Mouse (Mus musculus) cortical plate, adult 2 months (tissue): ENCODE measurements around the gene Mms19. TPM values are rescaled to one million over a fixed set of nuclear protein-coding genes. Genes with fewer than 3 reads are reported as not detected.
A peak's percentile ranks its signal among the peaks of the same experiment; 100 is the strongest.

Experiments
- H3K27ac ChIP-seq: fragments of 200-500 bp; 2 replicates; pipeline ENCODE4 v1.5.1; 2012; ENCODE audit warnings: low read length, control low read depth, inconsistent platforms; ENCODE audit not compliant: insufficient read depth
- H3K4me1 ChIP-seq: fragments of 200-500 bp; 2 replicates; pipeline ENCODE4 v1.6.1; 2011; ENCODE audit warnings: low read length; ENCODE audit not compliant: control insufficient read depth, insufficient read depth
- H3K4me3 ChIP-seq: fragments of 200-500 bp; 2 replicates; pipeline ENCODE4 v1.5.1; 2011; ENCODE audit warnings: mild to moderate bottlenecking, low read length, control low read depth; ENCODE audit not compliant: insufficient read depth
- CTCF ChIP-seq: fragments of 200-500 bp; IDR thresholded peaks from 2 replicates; pipeline ENCODE4 v1.5.1; 2011; ENCODE audit warnings: mild to moderate bottlenecking, control low read depth, low read length; ENCODE audit not compliant: insufficient read depth; ENCODE audit errors: extremely low read depth
- POLR2A ChIP-seq: fragments of 200-500 bp; IDR thresholded peaks from 2 replicates; pipeline ENCODE4 v1.6.1; 2011; ENCODE audit warnings: mild to moderate bottlenecking, low read length, control low read depth; ENCODE audit not compliant: insufficient read depth; ENCODE audit errors: extremely low read depth
- polyA plus RNA-seq: library from polyadenylated mRNA; depleted of rRNA; stranded (reverse); fragments of >200 nt; gene quantifications from 2 replicates; pipeline ENCODE4 v1.2.3, GENCODE M21; 2012; rRNA removed

The Mms19 gene
- polyA plus RNA-seq, 1 experiment = 44.3 TPM

DNA sequence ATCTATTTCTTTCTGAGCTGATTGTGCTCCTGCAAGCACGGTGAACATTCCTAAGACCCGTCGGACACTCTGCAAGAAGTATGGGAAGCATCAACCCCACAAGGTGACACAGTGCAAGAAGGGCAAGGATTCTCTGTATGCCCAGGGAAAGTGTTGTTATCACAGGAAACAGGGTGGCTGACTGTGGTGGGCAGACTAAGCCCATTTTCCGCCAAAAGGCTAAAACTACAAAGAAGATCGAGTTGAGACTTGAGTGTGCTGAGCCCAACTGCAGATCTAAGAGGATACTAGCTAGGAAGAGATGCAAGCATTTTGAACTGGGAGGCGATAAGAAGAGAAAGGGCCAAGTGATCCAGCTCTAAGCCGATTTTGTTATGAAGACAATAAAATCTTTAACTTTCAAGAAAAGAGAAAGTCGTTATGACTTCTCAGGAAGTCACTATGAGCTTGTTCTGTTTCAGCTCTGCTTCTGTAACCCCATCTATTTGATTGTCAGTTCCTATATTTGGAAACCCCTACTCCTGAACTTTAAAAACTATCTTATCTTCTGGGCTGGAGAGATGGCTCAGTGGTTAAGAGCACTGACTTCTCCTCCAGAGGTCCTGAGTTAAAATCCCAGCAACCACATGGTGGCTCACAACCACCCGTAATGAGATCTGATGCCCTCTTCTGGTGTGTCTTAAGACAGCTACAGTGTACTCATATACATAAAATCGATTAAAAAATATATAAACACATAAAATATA lies 77.9 kb downstream of the Mms19 start:
- Histone ChIP-seq H3K4me1 (no peaks in the 10 kb centered on the region), H3K27ac (no peak overlapping the region), H3K4me3 (no peak overlapping the region)
- no peak for TF ChIP-seq POLR2A
- no peak for TF ChIP-seq CTCF

DNA sequence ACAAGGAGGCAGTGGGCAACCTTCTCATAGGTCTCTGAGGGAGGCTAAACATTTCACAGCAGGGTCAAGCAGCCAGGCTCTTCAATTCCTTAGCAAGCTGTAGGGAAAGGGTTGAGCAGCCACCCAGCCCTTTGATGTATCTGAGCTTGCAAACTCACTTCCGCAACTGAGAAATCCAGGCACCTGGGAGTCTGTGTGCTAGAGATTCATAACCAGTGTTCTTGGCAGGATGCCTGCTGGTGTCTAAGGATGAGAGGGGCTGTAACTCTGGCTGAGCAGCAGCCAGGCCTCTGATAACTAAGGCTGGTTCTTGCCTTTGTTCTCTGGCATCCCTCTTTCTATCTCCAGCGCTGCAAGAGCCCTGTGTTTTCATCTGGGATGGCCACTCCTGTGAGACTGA lies 79.3 kb downstream of the Mms19 start:
- no peak for TF ChIP-seq CTCF
- no peak for TF ChIP-seq POLR2A
- H3K27ac ChIP-seq = no peak overlapping the region

DNA sequence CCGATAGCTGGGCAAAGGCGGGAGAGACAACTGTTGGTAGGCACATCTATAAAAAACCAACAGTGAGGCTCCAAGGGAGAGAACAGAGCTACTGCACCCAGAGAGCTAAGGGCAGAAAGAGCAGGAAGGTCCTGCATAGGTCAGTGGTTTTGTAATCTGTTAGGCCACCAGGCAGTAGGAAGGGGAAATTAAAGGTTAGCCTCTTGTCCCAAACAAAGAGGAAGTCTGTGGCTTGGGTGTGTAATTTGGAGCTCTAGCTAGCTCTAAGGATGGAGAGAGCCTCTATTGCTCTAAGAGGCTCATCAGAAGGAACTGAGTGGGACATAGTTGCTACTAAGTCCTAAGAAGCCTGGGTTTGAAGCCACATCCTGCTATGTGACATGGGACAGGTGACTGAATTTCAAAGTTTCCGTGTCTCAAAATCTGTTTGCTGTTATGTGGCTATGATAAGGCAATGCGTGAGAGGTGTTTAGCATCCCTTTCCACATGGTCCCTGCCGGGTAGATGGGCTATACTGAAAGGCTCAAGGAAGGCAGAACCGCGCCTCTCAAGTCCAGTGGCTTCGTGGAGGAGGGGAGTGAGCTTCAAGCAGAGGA lies 80.4 kb downstream of the Mms19 start:
- no peak overlapping the region for H3K27ac ChIP-seq
- H3K4me3 ChIP-seq = no peak overlapping the region
- no peaks in the 10 kb centered on the region for H3K4me1 ChIP-seq
- TF ChIP-seq CTCF (no peak), POLR2A (no peak)

More for the DNA sequence above, 79.3 kb downstream of the Mms19 start:
- Histone ChIP-seq H3K4me1 (no peaks in the 10 kb centered on the region), H3K4me3 (no peak overlapping the region)

DNA sequence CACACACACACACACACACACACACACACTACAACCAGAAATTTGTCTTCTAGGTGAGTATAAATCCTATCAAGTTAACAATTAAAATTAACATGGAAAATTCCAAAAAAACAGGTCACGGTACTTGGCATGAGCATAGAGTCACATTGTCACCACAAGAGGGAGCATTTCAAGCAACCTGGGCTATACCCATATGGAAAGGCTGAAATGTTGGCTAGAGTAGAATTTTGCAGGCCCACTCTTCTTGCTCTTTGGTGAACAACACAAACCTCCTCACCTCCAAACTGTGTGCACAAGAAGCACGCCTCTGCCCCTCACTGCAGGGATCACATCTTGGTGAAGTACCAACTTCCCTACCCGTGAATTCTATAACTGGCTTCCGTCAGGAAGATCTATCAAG lies 82.1 kb downstream of the Mms19 start:
- no peak overlapping the region for H3K27ac ChIP-seq
- no peak overlapping the region for H3K4me3 ChIP-seq
- no peaks in the 10 kb centered on the region for H3K4me1 ChIP-seq
- TF ChIP-seq POLR2A (no peak), CTCF (peak; percentile 36; the same call in 1 of the 2 replicates)

DNA sequence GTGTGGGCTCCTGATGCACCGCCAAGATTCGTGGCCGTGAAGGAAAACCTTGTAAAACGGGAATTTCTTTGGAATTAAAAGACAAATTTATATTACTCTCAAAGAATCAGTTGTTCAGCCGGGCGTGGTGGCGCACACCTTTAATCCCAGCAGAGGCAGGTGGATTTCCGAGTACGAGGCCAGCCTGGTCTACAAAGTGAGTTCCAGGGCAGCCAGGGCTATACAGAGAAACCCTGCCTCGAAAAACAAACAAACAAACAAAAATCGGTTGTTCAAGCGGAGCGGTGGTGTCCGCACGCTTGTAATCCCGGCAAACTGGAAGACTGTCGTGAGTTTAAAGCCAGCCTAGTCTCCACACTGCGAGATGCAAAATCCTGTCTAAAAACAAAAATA lies 84.6 kb downstream of the Mms19 start:
- Histone ChIP-seq H3K4me1 (no peaks in the 10 kb centered on the region), H3K4me3 (peak overlapping the region; percentile 64), H3K27ac (no peak overlapping the region)
- TF ChIP-seq CTCF = no peak
- TF ChIP-seq POLR2A = no peak

DNA sequence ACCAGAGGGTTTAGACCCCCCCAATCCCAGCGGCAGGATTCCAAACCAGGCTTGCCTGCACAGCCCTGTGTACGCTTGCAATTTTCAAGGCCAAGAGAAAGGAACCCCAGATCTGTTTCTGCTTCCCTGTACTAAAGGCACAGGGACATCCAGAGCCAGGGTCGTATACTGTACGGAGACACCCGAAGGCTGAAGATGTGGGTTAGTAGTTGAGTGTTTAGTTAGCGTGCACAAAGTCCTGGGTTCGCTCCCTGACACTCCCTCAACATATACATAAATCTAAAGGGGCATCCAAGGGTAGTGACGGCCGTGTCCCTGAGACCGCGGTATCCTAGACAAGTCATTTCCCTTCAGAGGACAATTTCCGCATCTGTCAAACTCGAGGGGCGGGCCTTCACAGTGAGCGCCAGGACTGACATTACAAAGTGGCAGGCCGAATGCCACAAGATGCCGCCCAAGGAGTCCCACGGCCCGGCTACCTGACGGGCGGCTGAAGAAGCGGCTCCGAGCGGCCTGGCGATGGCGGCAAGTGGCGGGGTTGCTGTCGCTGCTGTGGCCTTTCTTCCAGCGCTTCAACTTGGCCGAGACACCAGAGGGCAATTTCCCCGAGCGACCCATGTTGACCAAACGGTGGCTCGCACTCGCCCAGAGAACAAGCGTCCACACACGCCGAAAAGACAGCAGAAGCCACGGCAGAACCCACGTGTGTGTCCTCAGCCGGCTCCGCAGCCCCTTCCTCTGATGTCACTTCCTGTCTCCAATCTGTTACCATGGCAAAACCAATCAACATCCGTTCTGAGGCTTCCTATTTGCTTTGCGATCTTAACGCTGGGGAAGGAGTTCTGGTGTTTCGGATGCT lies 85.3 kb downstream of the Mms19 start, which contains the start of gene Rrp12:
Gene Rrp12 (minus strand): TSS at position 714 of the 859 bp plus-strand sequence.
- TF ChIP-seq POLR2A (peak; percentile 84), CTCF (no peak)
- H3K4me3 ChIP-seq = peak within 1 kb of the TSS; percentile 64
- H3K27ac ChIP-seq = no peak within 1 kb of the TSS
- no peaks in the 10 kb centered on the region for H3K4me1 ChIP-seq

DNA sequence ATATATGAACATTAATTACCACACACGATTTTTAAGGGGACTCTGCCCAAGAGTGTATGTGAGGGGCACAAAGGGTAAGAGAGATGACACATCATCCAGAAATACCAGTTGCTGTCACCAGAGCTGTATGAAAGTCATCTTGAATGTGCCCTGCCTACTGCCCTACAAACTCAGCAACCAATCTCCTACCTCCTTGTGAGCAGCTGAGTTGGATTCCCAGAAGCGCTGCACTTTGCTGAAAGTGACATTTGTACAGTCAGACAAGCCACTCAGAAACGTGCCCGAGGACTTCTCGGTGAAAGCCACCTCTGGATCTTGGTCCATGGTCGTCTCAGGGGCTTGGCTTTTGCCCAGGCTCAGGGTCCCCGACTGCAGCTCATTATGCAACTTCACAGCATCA lies 86.0 kb downstream of the Mms19 start:
- TF ChIP-seq CTCF (no peak), POLR2A (no peak)
- H3K4me1 ChIP-seq = no peaks in the 10 kb centered on the region
- H3K4me3 ChIP-seq = peak overlapping the region; percentile 64; the same call in 1 of the 2 replicates
- no peak overlapping the region for H3K27ac ChIP-seq

Other genes with a start within 250 kb of the Mms19 start
- gene Slit1, start 237.5 kb downstream of the Mms19 start, polyA plus RNA-seq = 20.3 and 29.9 TPM in 2 replicates
- gene Arhgap19, start 179.1 kb downstream of the Mms19 start, polyA plus RNA-seq = 2.7 and 3.0 TPM in 2 replicates
- 9.3 and 10.5 TPM in 2 replicates for gene Frat1, start 151.2 kb downstream of the Mms19 start, polyA plus RNA-seq
- 5.8 and 6.2 TPM in 2 replicates for gene Frat2, start 133.0 kb downstream of the Mms19 start, polyA plus RNA-seq
- gene Rrp12, start 85.0 kb downstream of the Mms19 start, polyA plus RNA-seq = 18.6 and 18.9 TPM in 2 replicates
- 738 and 764 TPM in 2 replicates for gene Pgam1, start 69.2 kb downstream of the Mms19 start, polyA plus RNA-seq
- 27.8 and 28.6 TPM in 2 replicates for gene Exosc1, start 47.7 kb downstream of the Mms19 start, polyA plus RNA-seq
- gene Zdhhc16, start 47.7 kb downstream of the Mms19 start, polyA plus RNA-seq = 70.0 and 71.7 TPM in 2 replicates
- 14.9 and 17.4 TPM in 2 replicates for gene Ubtd1, start 606 bp upstream of the Mms19 start, polyA plus RNA-seq
- 0.33 and 0.45 TPM in 2 replicates for gene Ankrd2, start 54.8 kb upstream of the Mms19 start, polyA plus RNA-seq
- 1.4 and 1.9 TPM in 2 replicates for gene Hoga1, start 64.5 kb upstream of the Mms19 start, polyA plus RNA-seq
- 0.08 and 0.13 TPM in 2 replicates for gene 4933411K16Rik, start 71.1 kb upstream of the Mms19 start, polyA plus RNA-seq
- gene Morn4, start 105.2 kb upstream of the Mms19 start, polyA plus RNA-seq = 84.2 and 91.9 TPM in 2 replicates
- gene Pi4k2a, start 109.3 kb upstream of the Mms19 start, polyA plus RNA-seq = 56.8 and 57.0 TPM in 2 replicates
- 36.3 and 41.1 TPM in 2 replicates for gene Avpi1, start 147.9 kb upstream of the Mms19 start, polyA plus RNA-seq
- 14.4 and 16.8 TPM in 2 replicates for gene Marveld1, start 166.2 kb upstream of the Mms19 start, polyA plus RNA-seq
- gene Zfyve27, start 182.8 kb upstream of the Mms19 start, polyA plus RNA-seq = 107 and 126 TPM in 2 replicates
- gene Sfrp5, start 221.1 kb upstream of the Mms19 start, polyA plus RNA-seq = 1.2 and 1.9 TPM in 2 replicates